Mouse (Mus musculus): ENCODE measurements at regions not wholly inside any gene's neighbourhood (a gene's known extent, or its start where the extent isn't known, plus 50 kb on each side); places are given as distances from the start of the nearest gene placed in this dataset.
A peak's percentile ranks its signal among the peaks of the same experiment; 100 is the strongest.
"Not testable (repeated sequence)": the region's sequence is repeated elsewhere in the genome, so short reads cannot be mapped to it uniquely, and the experiment has no call there.

DNA sequence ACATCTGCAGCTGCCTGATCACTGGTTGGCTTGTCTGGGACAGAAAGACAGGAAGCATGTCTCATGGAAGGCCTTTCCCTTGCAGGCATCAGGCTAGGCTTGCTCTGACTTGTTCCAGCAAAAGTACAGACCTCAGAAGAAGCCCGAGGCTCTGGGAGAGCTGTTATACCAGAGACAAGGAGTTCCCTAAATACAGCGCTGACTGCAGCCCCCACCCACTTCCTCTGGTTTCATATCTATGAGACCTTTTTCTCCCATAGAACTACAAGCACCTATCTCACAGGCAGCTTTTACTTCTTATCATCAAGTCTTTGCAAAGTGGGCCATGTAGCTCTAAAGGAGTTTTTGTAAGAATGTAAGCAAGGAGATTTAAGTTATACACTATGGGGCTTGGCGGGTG, 312.2 kb upstream of the Vmn1r3 start:
- not testable (repeated sequence) for H3K27me3 ChIP-seq; H3K27ac ChIP-seq (replicated peaks); H3K9me3 ChIP-seq (replicated peaks); H3K36me3 ChIP-seq (replicated peaks); H3K9ac ChIP-seq; H3K4me2 ChIP-seq; H3K4me1 ChIP-seq (replicated peaks); H3K4me3 ChIP-seq (replicated peaks)
- no CpG with 5 or more reads among the region's 3 CpGs for WGBS (ENCODE audit: insufficient replicate concordance)
- ATAC-seq (ENCODE audit: insufficient read depth): peak; percentile 43

DNA sequence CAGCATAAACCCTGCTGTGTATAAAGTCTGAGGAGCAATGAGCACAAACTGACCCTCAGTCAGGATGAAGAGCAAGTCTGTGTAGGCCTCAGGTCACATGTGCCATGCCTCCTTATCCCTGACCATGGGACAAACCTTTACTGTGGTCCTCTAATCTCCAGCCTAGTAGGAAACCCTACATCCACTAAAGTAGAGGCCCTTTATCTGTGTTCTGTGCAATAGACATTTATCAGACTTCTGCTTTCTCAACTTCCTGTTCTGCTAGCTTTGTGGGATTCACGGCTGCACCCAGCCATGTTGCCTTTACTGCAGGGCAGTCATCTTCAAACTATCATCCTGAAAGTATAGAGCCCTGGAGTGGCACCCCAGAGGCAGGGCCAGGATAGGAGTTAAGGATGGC, 310.8 kb upstream of the Vmn1r3 start:
- ATAC-seq (ENCODE audit: insufficient read depth): peak; percentile 47; the same call in 1 of the 2 replicates
- H3K27me3 ChIP-seq; H3K27ac ChIP-seq (replicated peaks); H3K9ac ChIP-seq; H3K9me3 ChIP-seq (replicated peaks); H3K4me2 ChIP-seq; H3K4me3 ChIP-seq (replicated peaks); H3K36me3 ChIP-seq (replicated peaks); H3K4me1 ChIP-seq (replicated peaks): not testable (repeated sequence)
- WGBS (ENCODE audit: insufficient replicate concordance): 15% methylated on average over 1 of the region's 1 CpGs

DNA sequence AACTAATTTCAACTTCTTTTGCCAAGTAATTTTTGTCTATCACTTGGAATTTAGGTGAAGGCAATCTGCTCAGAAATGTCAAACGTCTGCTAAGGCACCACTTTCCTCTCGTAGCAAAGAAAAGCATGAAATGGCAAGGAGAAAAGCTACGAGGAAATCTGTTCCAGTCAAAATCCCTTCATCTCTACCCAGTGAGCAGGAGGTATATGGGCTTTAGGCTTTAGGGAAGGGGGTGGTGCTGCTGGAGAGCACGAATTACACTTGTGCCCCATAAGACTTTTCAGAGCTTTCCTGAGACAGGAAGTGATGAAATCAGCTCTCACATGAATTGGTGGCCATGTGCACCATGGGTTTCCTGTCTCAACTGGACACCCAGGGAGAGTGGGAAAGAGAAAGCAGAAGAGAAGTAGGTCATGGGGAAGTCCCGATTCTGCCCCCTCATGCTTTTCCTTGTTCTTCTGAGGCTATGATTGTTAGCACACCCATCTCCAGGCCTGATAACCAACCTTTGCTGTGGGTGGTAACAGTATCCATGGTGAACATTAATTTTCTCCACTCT, 309.0 kb upstream of the Vmn1r3 start:
- not testable (repeated sequence) for H3K4me2 ChIP-seq; H3K36me3 ChIP-seq (replicated peaks); H3K4me1 ChIP-seq (replicated peaks); H3K9me3 ChIP-seq (replicated peaks); H3K9ac ChIP-seq; H3K27ac ChIP-seq (replicated peaks); H3K27me3 ChIP-seq; H3K4me3 ChIP-seq (replicated peaks)
- peak; percentile 44; the same call in 1 of the 2 replicates for ATAC-seq (ENCODE audit: insufficient read depth)
- no CpG with 5 or more reads among the region's 5 CpGs for WGBS (ENCODE audit: insufficient replicate concordance)

GRCm38 (mm10) chr4:3490901-3491300, 305.7 kb upstream of the Vmn1r3 start:
- not testable (repeated sequence) for H3K4me1 ChIP-seq (replicated peaks); H3K9ac ChIP-seq; H3K9me3 ChIP-seq (replicated peaks); ATAC-seq (ENCODE audit: insufficient read depth); H3K36me3 ChIP-seq (replicated peaks); H3K4me3 ChIP-seq (replicated peaks); H3K4me2 ChIP-seq; H3K27ac ChIP-seq (replicated peaks); H3K27me3 ChIP-seq
- no CpG with 5 or more reads among the region's 5 CpGs for WGBS (ENCODE audit: insufficient replicate concordance)

DNA sequence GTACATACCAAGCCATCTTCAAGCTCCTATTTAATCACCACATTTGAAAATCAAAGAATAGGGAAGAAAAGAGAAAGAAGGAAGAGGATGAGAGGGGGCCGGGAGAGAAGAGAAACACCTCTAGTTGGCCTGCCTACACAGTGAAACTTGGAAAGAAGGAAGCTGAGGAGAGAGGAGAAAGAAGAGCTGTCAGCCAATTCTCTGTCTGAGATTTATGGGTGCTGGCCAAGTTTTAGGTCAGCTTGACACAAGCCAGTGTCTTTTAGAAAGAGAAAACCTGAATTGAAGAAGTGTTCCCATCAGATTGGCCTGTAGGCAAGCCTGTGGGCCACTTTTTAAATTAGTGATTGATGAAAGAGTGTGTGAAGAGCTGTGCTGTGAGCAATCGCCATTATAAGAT, 296.9 kb upstream of the Vmn1r3 start:
- Histone ChIP-seq H3K4me1 (replicated peaks) (no peaks in the 10 kb centered on the region), H3K4me3 (replicated peaks) (no peak overlapping the region), H3K27ac (replicated peaks) (no peak overlapping the region), H3K9ac (no peak overlapping the region), H3K4me2 (no peak overlapping the region), H3K36me3 (replicated peaks) (no peaks in the 10 kb centered on the region), H3K9me3 (replicated peaks) (no peaks in the 10 kb centered on the region), H3K27me3 (no peaks in the 10 kb centered on the region)
- WGBS (ENCODE audit: insufficient replicate concordance): 52% methylated on average over 2 of the region's 2 CpGs
- no peak for ATAC-seq (ENCODE audit: insufficient read depth)

DNA sequence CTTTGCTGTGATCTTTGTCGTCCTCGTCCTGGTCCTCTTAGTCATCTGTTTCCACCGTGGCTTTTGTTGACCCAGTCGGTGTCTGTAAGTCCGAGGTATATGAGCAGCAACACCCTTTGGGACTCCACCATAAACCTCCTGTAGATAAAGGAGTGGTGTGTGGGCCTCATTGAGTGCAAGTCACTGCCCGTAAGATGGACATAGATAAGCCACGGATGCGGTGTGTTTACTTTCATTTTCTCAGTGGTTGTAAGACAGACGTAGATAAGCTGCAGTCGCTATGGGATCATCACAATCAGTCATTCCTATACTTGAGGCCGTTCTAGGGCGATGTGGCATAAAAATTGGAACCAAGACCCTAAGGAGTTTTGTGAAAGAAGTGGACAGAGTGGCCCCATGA, 271.6 kb upstream of the Vmn1r3 start:
- H3K36me3 ChIP-seq (replicated peaks): no peaks in the 10 kb centered on the region
- no peak overlapping the region for H3K4me2 ChIP-seq
- H3K27me3 ChIP-seq: no peaks in the 10 kb centered on the region
- no peaks in the 10 kb centered on the region for H3K9me3 ChIP-seq (replicated peaks)
- H3K4me1 ChIP-seq (replicated peaks): no peaks in the 10 kb centered on the region
- ATAC-seq (ENCODE audit: insufficient read depth): no peak
- 74% methylated on average over 12 of the region's 12 CpGs for WGBS (ENCODE audit: insufficient replicate concordance)
- H3K27ac ChIP-seq (replicated peaks): no peak overlapping the region
- H3K4me3 ChIP-seq (replicated peaks): no peak overlapping the region
- no peak overlapping the region for H3K9ac ChIP-seq

- H3K27me3 ChIP-seq; H3K4me3 ChIP-seq (replicated peaks); H3K9ac ChIP-seq; H3K9me3 ChIP-seq (replicated peaks); H3K36me3 ChIP-seq (replicated peaks); H3K27ac ChIP-seq (replicated peaks); H3K4me1 ChIP-seq (replicated peaks); H3K4me2 ChIP-seq; ATAC-seq (ENCODE audit: insufficient read depth): not testable (repeated sequence)
- WGBS (ENCODE audit: insufficient replicate concordance): 68% methylated on average over 2 of the region's 2 CpGs
Observed at GRCm38 (mm10) chr4:3437380-3437779, 252.2 kb upstream of the Vmn1r3 start.

GRCm38 (mm10) chr4:3427968-3428367, 242.8 kb upstream of the Vmn1r3 start:
- no peaks in the 10 kb centered on the region for H3K9me3 ChIP-seq (replicated peaks)
- no peak overlapping the region for H3K27ac ChIP-seq (replicated peaks)
- no peak for ATAC-seq (ENCODE audit: insufficient read depth)
- H3K27me3 ChIP-seq: no peaks in the 10 kb centered on the region
- no peaks in the 10 kb centered on the region for H3K36me3 ChIP-seq (replicated peaks)
- 46% methylated on average over 3 of the region's 3 CpGs for WGBS (ENCODE audit: insufficient replicate concordance)
- no peaks in the 10 kb centered on the region for H3K4me1 ChIP-seq (replicated peaks)
- no peak overlapping the region for H3K4me2 ChIP-seq
- H3K9ac ChIP-seq: no peak overlapping the region
- H3K4me3 ChIP-seq (replicated peaks): no peak overlapping the region

GRCm38 (mm10) chr4:3419920-3420499, 234.9 kb upstream of the Vmn1r3 start:
- Histone ChIP-seq H3K36me3 (replicated peaks) (no peaks in the 10 kb centered on the region), H3K4me2 (no peak overlapping the region), H3K27me3 (no peaks in the 10 kb centered on the region), H3K4me3 (replicated peaks) (no peak overlapping the region), H3K27ac (replicated peaks) (no peak overlapping the region), H3K9ac (no peak overlapping the region), H3K9me3 (replicated peaks) (no peaks in the 10 kb centered on the region), H3K4me1 (replicated peaks) (no peaks in the 10 kb centered on the region)
- no peak for ATAC-seq (ENCODE audit: insufficient read depth)
- 29% methylated on average over 3 of the region's 3 CpGs for WGBS (ENCODE audit: insufficient replicate concordance)

DNA sequence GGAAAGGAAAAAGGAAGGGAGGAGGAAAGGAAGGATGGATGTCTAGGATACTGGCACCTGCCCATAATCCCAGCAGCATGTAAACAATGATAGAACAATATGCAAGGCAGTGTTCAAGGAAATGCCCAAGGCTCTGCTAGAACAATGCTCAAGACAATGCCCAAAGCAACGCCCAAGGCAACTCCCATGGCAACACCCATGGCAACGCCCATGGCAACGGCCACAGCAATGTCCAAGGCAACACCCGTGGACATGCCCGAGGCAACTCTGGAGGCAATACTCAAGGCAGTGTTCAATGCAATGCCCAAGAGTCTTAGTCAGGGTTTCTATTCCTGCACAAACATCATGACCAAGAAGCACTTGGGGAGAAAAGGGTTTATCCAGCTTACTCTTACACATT, 231.5 kb upstream of the Vmn1r3 start:
- H3K4me1 ChIP-seq (replicated peaks): no peaks in the 10 kb centered on the region
- WGBS (ENCODE audit: insufficient replicate concordance): 52% methylated on average over 5 of the region's 5 CpGs

GRCm38 (mm10) chr4:3414442-3415022, 229.4 kb upstream of the Vmn1r3 start:
- H3K4me3 ChIP-seq (replicated peaks); ATAC-seq (ENCODE audit: insufficient read depth); H3K4me1 ChIP-seq (replicated peaks); H3K27me3 ChIP-seq; H3K36me3 ChIP-seq (replicated peaks); H3K9ac ChIP-seq; H3K27ac ChIP-seq (replicated peaks); H3K4me2 ChIP-seq; H3K9me3 ChIP-seq (replicated peaks): not testable (repeated sequence)
- WGBS (ENCODE audit: insufficient replicate concordance): 62% methylated on average over 1 of the region's 1 CpGs

More for the DNA sequence above, 231.5 kb upstream of the Vmn1r3 start:
- H3K36me3 ChIP-seq (replicated peaks): no peaks in the 10 kb centered on the region
- no peak overlapping the region for H3K4me2 ChIP-seq
- ATAC-seq (ENCODE audit: insufficient read depth): no peak
- H3K9ac ChIP-seq: no peak overlapping the region
- no peak overlapping the region for H3K27ac ChIP-seq (replicated peaks)
- no peak overlapping the region for H3K4me3 ChIP-seq (replicated peaks)
- no peaks in the 10 kb centered on the region for H3K27me3 ChIP-seq
- no peaks in the 10 kb centered on the region for H3K9me3 ChIP-seq (replicated peaks)
